Mouse (Mus musculus): ENCODE results near the gene Ppif. TPM values are rescaled to one million over a fixed set of nuclear protein-coding genes. Genes with fewer than 3 reads are reported as not detected.
A peak's percentile ranks its signal among the peaks of the same experiment; 100 is the strongest.

Ppif gene
- 29.2 and 32.9 TPM in 2 replicates for polyA plus RNA-seq (2016; fragmentation: Nextera tagmentation; extraction: Ambion mirVana)

DNA sequence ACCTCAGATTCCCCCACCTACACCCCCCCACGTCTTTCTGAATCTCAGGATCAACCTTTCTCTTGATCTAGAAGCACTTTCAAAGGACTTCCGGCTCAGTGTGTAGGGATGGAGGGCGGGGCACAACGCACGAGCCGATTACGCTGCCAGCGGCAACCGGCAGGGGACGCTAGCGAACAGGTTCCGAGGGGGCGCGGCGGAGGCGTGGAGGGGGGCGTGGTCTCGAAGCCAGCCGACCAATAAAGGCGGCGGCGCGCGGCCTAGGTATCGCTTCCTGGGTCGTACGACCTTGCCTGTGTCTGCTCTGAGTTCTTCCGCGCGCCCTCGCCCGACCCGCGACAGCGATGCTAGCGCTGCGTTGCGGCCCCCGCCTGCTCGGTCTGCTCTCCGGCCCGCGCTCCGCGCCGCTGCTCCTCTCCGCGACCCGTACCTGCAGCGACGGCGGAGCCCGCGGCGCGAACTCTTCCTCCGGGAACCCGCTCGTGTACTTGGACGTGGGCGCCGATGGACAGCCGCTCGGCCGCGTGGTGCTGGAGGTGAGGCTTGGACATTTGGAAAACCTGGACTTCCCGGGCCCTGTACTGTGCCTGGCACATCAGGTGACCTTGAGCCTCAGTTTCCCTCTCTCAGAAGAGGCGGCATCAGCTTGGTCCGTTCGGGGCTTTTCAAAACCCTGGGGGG lies at the start of gene Ppif:
Gene Ppif (plus strand): TSS at position 267 of the 681 bp plus-strand sequence.
- Histone ChIP-seq H3K4me3 (replicated peaks) (peak within 1 kb of the TSS; percentile 93), H3K27ac (peak within 1 kb of the TSS; percentile 70; the same call in 1 of the 2 replicates), H3K9me3 (no peaks in the 10 kb centered on the region), H3K36me3 (peaks cover 34% of the 10 kb centered on the region), H3K4me2 (peak within 1 kb of the TSS; percentile 95), H3K4me1 (replicated peaks) (peaks cover 30% of the 10 kb centered on the region), H3K9ac (replicated peaks) (peak within 1 kb of the TSS; percentile 90), H3K27me3 (no peaks in the 10 kb centered on the region)
- ATAC-seq (ENCODE audit: insufficient number of reproducible peaks, insufficient read depth, low FRiP score, low TSS enrichment, low read depth) = peak; percentile 88
- under 1% methylated on average over 70 of the region's 70 CpGs for WGBS

DNA sequence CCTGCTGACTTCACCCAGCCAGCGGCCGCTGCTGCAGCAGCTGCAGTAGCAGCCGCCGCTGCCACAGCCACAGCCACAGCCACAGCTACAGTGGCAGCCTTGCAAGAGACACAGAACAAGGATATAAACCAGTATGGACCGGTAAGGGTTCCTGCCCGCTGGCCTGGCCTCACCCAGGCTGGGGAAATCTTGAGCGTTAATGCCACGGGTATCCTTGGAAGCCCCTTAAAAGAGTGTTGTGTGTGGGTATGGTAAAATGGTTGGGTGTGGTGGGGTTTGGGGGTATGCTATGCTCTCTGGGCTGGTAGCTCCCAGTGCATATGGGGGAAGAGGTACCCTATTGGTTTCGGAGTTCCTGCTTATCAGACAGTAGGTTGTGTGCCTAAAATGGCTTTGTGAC lies 48.2 kb upstream of the Ppif start:
- Histone ChIP-seq H3K4me3 (replicated peaks) (no peak overlapping the region), H3K9me3 (no peaks in the 10 kb centered on the region), H3K4me2 (no peak overlapping the region), H3K9ac (replicated peaks) (no peak overlapping the region), H3K36me3 (peaks cover 100% of the 10 kb centered on the region), H3K4me1 (replicated peaks) (peaks cover 2% of the 10 kb centered on the region; the same call in 1 of the 2 replicates), H3K27ac (no peak overlapping the region), H3K27me3 (no peaks in the 10 kb centered on the region)
- ATAC-seq (ENCODE audit: insufficient number of reproducible peaks, insufficient read depth, low FRiP score, low TSS enrichment, low read depth) = no peak
- 93% methylated on average over 9 of the region's 9 CpGs for WGBS

DNA sequence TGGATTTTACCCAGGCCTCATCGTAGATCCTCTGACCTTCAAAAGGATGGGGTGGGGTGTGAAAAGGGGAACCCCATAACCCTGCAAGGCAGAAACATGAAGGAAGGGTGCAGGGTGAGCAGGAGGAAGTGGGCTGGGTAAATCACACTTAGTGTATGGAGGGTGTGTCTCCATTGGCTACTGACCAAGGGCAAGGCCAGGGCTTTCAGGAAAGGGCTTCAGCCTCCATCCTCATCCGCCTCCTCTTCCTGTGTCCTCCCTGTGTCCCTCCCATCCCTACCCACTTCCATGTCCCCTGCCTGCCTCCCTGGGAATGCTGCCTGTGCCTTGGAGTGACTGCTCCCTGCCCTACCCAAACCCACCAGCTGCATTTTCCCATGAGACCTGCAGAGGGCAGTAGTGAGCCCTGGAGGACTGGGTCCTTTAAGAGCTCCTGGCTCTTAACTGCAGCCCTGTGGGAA lies 47.8 kb upstream of the Ppif start:
- Histone ChIP-seq H3K4me3 (replicated peaks) (no peak overlapping the region), H3K9ac (replicated peaks) (no peak overlapping the region), H3K27ac (no peak overlapping the region), H3K36me3 (peaks cover 100% of the 10 kb centered on the region), H3K4me2 (no peak overlapping the region), H3K9me3 (no peaks in the 10 kb centered on the region), H3K27me3 (no peaks in the 10 kb centered on the region), H3K4me1 (replicated peaks) (no peaks in the 10 kb centered on the region)
- 96% methylated on average over 1 of the region's 2 CpGs for WGBS
- ATAC-seq (ENCODE audit: insufficient number of reproducible peaks, insufficient read depth, low FRiP score, low TSS enrichment, low read depth) = no peak

DNA sequence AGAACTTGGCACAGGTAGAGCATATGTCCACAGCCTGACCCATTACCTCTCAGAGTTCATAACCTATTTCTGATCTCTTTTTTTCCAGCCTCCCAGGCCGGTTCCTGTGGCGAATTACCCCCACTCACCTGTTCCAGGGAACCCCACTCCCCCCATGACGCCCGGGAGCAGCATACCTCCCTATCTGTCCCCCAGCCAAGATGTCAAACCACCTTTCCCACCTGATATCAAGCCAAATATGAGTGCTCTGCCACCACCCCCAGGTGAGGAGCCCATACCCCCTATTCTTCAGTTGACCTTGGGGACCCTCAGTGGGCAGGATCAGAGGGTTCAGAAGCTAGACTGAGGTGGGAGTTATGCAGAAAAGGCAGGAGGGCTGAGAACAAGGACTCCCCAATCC lies 42.8 kb upstream of the Ppif start:
- H3K9me3 ChIP-seq = no peaks in the 10 kb centered on the region
- ATAC-seq (ENCODE audit: insufficient number of reproducible peaks, insufficient read depth, low FRiP score, low TSS enrichment, low read depth) = no peak
- no peaks in the 10 kb centered on the region for H3K27me3 ChIP-seq
- WGBS = 90% methylated on average over 4 of the region's 4 CpGs
- H3K36me3 ChIP-seq = peaks cover 100% of the 10 kb centered on the region
- no peak overlapping the region for H3K4me3 ChIP-seq (replicated peaks)
- H3K4me2 ChIP-seq = no peak overlapping the region
- no peak overlapping the region for H3K9ac ChIP-seq (replicated peaks)
- H3K4me1 ChIP-seq (replicated peaks) = no peaks in the 10 kb centered on the region
- no peak overlapping the region for H3K27ac ChIP-seq

DNA sequence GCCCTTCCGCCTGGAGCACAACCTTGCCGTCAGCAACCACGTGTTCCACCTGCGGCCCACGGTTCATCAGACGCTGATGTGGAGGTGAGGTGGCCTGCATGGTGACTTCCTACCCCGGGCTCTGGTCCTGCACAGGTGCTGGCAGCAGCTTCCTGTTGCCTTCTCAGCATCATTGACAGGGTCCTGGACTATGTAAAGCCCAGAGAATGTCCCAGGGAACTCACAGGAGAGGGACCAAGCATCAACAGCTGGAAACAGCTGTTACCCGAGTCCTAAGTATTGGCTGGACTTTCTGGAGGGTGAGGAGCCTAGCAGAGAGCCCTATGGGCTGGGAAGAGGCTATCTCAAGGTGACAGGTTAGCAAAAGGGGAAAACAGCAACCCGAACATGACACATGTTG lies 42.0 kb upstream of the Ppif start:
- H3K4me3 ChIP-seq (replicated peaks) = no peak overlapping the region
- no peak for ATAC-seq (ENCODE audit: insufficient number of reproducible peaks, insufficient read depth, low FRiP score, low TSS enrichment, low read depth)
- WGBS = 92% methylated on average over 9 of the region's 9 CpGs
- no peak overlapping the region for H3K9ac ChIP-seq (replicated peaks)
- H3K27ac ChIP-seq = no peak overlapping the region
- no peaks in the 10 kb centered on the region for H3K27me3 ChIP-seq
- no peaks in the 10 kb centered on the region for H3K9me3 ChIP-seq
- H3K36me3 ChIP-seq = peaks cover 100% of the 10 kb centered on the region
- no peaks in the 10 kb centered on the region for H3K4me1 ChIP-seq (replicated peaks)
- H3K4me2 ChIP-seq = no peak overlapping the region

DNA sequence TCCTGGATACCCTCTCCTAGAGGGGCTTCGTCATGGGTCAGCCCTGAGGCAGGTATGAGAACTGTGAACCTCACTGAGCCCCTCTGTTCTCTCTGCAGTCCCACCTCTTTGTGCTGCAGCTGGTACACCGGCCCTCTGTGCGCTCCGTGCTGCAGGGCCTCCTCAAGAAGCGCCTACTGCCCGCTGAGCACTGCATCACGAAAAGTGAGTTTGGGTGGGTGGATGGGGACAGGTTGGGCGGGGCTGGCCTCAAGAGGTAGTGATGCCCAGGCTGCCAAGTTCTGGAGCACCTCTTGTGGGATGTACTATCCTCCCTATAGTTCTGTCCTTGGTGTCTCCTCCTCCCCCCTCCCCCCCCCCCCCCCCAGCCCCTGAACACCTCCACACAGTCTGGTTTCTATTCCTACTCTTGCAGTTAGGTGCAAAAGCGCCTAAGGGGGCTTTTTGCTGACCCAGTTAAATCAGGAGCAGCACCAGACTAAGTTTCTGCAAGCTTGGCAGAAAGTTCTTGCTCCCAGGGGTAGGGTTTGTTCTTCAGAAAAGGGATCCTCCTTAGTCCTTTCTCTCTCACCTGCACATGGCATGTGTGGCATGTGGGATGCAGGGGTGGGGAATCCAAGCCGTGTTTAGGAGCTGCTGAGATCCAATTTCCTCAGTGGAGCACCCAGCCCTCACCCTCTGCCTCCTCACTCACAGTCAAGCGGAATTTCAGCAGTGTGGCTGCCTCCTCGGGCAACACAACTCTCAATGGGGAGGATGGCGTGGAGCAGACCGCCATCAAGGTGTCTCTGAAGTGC lies 39.4 kb upstream of the Ppif start:
- no peak overlapping the region for H3K9ac ChIP-seq (replicated peaks)
- ATAC-seq (ENCODE audit: insufficient number of reproducible peaks, insufficient read depth, low FRiP score, low TSS enrichment, low read depth) = no peak
- H3K27me3 ChIP-seq = no peaks in the 10 kb centered on the region
- WGBS = 94% methylated on average over 14 of the region's 14 CpGs
- H3K4me1 ChIP-seq (replicated peaks) = no peaks in the 10 kb centered on the region
- H3K36me3 ChIP-seq = peaks cover 100% of the 10 kb centered on the region
- no peaks in the 10 kb centered on the region for H3K9me3 ChIP-seq
- no peak overlapping the region for H3K4me3 ChIP-seq (replicated peaks)
- H3K27ac ChIP-seq = no peak overlapping the region
- no peak overlapping the region for H3K4me2 ChIP-seq

DNA sequence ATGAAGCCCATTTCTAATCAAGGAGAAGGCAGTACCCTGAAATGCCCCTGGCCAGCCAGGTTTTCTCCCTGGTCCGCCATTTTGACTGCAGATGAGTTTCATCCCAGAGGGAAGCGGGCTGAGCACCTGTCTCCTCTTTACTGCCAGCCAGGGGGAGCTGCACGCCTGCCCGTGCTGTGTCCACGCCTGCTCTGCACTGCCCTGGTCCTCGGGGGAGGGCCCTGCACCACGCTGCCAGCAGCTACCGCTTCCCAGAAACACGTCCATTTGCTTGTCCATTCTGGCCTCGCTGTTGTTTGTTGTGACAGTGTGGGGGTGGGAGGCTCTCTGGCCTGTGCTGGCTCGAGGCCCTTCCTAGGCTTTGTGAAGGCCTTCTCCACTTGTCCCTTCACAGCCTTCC lies 33.3 kb upstream of the Ppif start:
- peaks cover 98% of the 10 kb centered on the region for H3K36me3 ChIP-seq
- H3K4me1 ChIP-seq (replicated peaks) = no peaks in the 10 kb centered on the region
- H3K27ac ChIP-seq = 0 out of 2 replicates have a peak overlapping the region, but pooled peaks have one; percentile 3
- H3K9ac ChIP-seq (replicated peaks) = no peak overlapping the region
- no peak for ATAC-seq (ENCODE audit: insufficient number of reproducible peaks, insufficient read depth, low FRiP score, low TSS enrichment, low read depth)
- H3K4me2 ChIP-seq = no peak overlapping the region
- H3K9me3 ChIP-seq = no peaks in the 10 kb centered on the region
- no peak overlapping the region for H3K4me3 ChIP-seq (replicated peaks)
- no peaks in the 10 kb centered on the region for H3K27me3 ChIP-seq
- 71% methylated on average over 11 of the region's 11 CpGs for WGBS

DNA sequence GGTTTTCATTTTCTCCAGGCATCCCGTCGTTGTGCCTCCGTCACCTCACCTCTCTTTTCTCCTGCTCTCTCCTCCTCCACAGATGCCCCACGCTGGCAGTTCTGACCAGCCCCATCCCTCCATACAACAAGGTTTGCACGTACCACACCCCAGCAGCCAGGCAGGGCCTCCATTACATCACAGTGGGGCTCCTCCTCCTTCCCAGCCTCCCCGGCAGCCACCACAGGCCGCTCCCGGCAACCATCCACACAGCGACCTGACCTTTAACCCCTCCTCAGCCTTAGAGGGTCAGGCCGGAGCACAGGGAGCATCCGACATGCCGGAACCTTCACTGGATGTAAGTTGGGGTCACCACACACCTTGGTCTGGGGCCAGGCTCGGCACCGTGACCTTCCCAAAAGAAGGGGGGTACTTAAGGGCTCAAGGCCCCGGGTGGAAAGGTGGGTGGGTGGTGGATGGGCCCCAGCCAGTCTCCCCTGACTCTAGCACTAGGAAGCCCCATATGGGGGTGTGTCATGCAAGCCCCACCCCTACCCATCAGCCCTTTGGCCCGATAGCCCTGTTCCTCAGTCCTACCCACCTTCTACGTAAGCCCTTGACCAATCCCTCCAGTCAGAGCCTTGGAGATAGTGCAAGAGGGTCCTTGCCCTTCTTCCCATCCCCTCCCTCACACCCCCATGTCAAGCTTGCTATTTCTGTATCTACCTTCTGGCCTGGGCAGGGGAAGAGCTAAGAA lies 32.6 kb upstream of the Ppif start:
- 75% methylated on average over 17 of the region's 17 CpGs for WGBS
- H3K9ac ChIP-seq (replicated peaks) = no peak overlapping the region
- H3K36me3 ChIP-seq = peaks cover 98% of the 10 kb centered on the region
- H3K4me3 ChIP-seq (replicated peaks) = no peak overlapping the region
- H3K9me3 ChIP-seq = no peaks in the 10 kb centered on the region
- ATAC-seq (ENCODE audit: insufficient number of reproducible peaks, insufficient read depth, low FRiP score, low TSS enrichment, low read depth) = no peak
- H3K27me3 ChIP-seq = no peaks in the 10 kb centered on the region
- no peak overlapping the region for H3K4me2 ChIP-seq
- no peak overlapping the region for H3K27ac ChIP-seq
- H3K4me1 ChIP-seq (replicated peaks) = no peaks in the 10 kb centered on the region

DNA sequence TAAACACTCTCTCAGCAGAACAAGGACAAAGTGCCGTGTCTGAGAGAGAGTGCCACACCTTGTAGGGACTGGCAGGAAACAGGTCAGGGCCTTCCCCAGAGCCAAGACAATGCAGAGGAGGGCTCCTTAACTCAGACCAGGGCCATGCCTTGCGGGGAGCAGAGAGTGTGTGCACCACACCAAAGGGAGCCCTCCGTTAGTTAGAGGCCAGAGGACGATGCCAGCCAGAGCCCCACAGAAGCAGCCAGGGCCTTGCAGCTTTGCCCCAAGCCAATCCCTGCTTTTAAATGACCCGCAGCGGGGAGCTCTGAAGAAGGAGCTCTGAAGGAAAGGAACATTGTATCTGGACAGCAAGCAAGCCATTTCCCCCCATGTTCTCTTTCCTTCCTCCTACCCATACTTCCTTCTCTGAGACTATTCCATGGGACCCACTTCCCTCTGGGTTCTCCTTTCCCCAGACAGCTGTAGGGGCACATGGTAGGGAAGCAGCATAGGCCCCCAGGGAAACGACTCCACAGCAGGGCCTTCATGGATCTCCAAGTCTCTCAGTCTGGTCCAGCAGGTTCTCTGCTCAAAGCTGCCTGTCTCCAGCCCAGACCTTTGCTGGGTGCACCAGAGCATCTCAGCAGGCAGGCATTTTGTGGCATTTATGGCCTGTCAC lies 30.2 kb upstream of the Ppif start:
- H3K27me3 ChIP-seq = no peaks in the 10 kb centered on the region
- H3K36me3 ChIP-seq = peaks cover 87% of the 10 kb centered on the region
- H3K9me3 ChIP-seq = no peaks in the 10 kb centered on the region
- no peaks in the 10 kb centered on the region for H3K4me1 ChIP-seq (replicated peaks)
- 83% methylated on average over 7 of the region's 7 CpGs for WGBS
- peak overlapping the region; percentile 13; the same call in 1 of the 2 replicates for H3K27ac ChIP-seq
- H3K4me2 ChIP-seq = no peak overlapping the region
- H3K9ac ChIP-seq (replicated peaks) = no peak overlapping the region
- no peak overlapping the region for H3K4me3 ChIP-seq (replicated peaks)
- no peak for ATAC-seq (ENCODE audit: insufficient number of reproducible peaks, insufficient read depth, low FRiP score, low TSS enrichment, low read depth)

DNA sequence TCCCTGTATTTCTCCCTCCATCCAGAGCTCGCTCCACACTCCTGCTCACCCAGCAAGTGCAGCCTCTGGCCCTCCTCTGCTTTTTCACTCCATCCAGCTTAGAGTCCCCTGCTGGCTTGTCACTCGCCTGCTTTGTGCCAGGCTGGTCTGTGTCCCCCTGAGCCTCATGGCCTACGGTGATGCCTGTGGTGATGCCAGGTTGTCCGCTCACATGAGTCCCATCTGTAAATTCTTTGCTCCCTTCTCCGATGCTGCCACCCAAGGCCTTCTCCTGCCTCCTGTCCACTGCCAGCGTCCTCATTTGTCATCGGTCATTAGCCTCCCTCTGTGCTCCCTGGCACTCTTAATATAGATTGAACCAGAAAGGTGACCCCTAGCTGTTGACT lies 29.7 kb upstream of the Ppif start:
- H3K27ac ChIP-seq = peak overlapping the region; percentile 13; the same call in 1 of the 2 replicates
- no peaks in the 10 kb centered on the region for H3K4me1 ChIP-seq (replicated peaks)
- WGBS = 82% methylated on average over 7 of the region's 7 CpGs
- H3K36me3 ChIP-seq = peaks cover 85% of the 10 kb centered on the region
- no peak overlapping the region for H3K4me2 ChIP-seq
- H3K9ac ChIP-seq (replicated peaks) = no peak overlapping the region
- ATAC-seq (ENCODE audit: insufficient number of reproducible peaks, insufficient read depth, low FRiP score, low TSS enrichment, low read depth) = no peak
- H3K9me3 ChIP-seq = no peaks in the 10 kb centered on the region
- no peak overlapping the region for H3K4me3 ChIP-seq (replicated peaks)
- H3K27me3 ChIP-seq = no peaks in the 10 kb centered on the region

Data from limb, embryonic 12.5 days (tissue).